Mouse (Mus musculus): ENCODE measurements around the gene Zfp597. TPM values are rescaled to one million over a fixed set of nuclear protein-coding genes. Genes with fewer than 3 reads are reported as not detected.
"Not testable (repeated sequence)": the region's sequence is repeated elsewhere in the genome, so short reads cannot be mapped to it uniquely, and the experiment has no call there.

Zfp597 gene
- total RNA-seq, 2 experiments from 2014 or later: 4.6 to 7.9 TPM

- ATAC-seq (replicated peaks; ENCODE audit: low FRiP score, poor library complexity, severe bottlenecking): peak; percentile 65
These were observed 12.5 kb downstream of the Zfp597 start for GRCm38 (mm10) chr16:3871815-3872214.

DNA sequence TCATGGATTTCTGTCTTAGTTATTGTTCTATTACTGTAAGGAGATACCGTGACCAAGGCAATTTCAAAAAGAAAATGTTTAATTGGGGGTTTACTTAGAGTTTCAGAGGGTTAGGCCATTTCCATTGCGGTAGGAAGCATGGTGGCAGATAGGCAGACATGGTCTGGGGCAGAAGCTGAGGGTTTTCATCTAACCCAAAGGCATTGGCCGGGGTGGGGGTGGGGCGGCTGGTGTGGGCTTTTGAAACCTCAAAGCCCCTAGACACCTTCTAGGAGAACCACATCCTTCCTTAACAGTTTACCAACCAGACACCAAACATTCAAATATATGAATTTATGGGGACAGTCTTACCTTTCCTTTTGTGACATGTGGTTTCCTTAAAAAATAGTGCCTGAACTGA, 25.1 kb downstream of the Zfp597 start:
- ATAC-seq (replicated peaks; ENCODE audit: low FRiP score, poor library complexity, severe bottlenecking): no peak

DNA sequence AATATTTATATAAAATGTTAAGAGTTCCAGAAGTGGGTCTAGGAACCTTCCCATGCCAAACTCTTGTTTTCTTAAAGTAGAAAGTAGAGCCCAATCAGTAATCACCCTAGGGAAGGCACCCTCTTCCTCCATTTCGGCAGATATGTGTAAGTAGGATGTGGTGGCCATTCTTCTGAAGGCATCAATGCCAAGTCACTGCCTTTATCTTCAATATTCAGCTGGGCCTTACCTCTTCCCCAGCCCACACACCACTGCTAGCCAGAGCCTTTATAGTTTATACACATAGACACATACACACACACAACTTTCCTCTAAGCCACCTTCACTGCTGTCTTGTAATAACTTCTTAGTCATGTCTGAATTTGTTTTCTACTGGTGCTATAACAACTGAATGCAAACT, 28.6 kb downstream of the Zfp597 start:
- no peak for ATAC-seq (replicated peaks; ENCODE audit: low FRiP score, poor library complexity, severe bottlenecking)

DNA sequence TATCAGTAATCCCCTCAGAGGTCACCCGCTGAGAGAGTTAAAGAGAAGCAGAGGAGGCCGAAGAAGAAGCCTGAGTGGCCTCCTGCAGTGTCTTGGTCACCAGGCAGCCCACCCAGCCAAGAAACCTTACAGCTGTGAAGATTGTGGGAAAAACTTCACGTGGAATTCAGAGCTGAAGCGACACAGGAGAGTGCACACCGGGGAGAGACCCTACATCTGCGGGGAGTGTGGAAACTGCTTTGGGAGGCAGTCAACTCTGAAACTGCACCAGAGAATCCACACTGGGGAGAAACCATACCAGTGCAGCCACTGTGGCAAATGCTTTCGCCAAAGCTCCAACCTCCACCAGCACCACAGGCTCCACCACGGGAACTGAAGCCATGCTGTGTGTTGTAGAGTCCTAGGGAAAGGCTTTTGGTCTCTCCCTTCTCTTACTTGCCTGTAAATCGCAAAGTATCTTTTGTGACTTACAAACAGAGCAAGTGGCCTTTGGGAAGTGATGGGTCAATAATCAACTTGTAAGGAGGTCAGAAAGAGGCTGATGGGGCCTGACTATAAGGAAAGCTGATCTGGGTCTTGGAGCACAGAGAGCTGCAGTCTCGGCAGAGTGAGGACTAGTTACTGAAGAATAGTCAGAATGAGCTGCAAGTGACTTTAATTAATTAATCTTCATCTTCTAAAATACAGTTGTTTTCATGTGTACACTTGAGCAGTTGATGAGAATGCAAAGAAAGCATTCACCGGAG, 29.8 kb downstream of the Zfp597 start:
- no peak for ATAC-seq (replicated peaks; ENCODE audit: low FRiP score, poor library complexity, severe bottlenecking)

- no peak for ATAC-seq (replicated peaks; ENCODE audit: low FRiP score, poor library complexity, severe bottlenecking)
These were observed 31.8 kb downstream of the Zfp597 start for GRCm38 (mm10) chr16:3852586-3852985.

DNA sequence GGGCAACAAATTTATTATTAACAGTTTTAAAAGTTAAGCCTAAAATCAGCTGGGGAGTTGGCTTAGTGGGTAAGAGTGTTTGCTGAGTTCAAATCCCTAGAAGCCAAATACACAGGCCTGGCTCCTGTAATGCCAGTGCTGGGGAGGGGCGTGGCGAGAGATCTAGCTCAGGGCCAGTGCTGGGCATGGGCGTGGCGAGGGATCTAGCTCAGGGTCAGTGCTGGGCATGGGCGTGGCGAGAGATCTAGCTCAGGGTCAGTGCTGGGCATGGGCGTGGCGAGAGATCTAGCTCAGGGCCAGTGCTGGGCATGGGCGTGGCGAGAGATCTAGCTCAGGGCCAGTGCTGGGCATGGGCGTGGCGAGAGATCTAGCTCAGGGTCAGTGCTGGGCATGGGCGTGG, 33.1 kb downstream of the Zfp597 start:
- not testable (repeated sequence) for ATAC-seq (replicated peaks; ENCODE audit: low FRiP score, poor library complexity, severe bottlenecking)

- no peak for ATAC-seq (replicated peaks; ENCODE audit: low FRiP score, poor library complexity, severe bottlenecking)
These were observed 35.9 kb downstream of the Zfp597 start for GRCm38 (mm10) chr16:3848416-3848815.

- ATAC-seq (replicated peaks; ENCODE audit: low FRiP score, poor library complexity, severe bottlenecking): no peak
These were observed 36.5 kb downstream of the Zfp597 start for GRCm38 (mm10) chr16:3847871-3848270.

DNA sequence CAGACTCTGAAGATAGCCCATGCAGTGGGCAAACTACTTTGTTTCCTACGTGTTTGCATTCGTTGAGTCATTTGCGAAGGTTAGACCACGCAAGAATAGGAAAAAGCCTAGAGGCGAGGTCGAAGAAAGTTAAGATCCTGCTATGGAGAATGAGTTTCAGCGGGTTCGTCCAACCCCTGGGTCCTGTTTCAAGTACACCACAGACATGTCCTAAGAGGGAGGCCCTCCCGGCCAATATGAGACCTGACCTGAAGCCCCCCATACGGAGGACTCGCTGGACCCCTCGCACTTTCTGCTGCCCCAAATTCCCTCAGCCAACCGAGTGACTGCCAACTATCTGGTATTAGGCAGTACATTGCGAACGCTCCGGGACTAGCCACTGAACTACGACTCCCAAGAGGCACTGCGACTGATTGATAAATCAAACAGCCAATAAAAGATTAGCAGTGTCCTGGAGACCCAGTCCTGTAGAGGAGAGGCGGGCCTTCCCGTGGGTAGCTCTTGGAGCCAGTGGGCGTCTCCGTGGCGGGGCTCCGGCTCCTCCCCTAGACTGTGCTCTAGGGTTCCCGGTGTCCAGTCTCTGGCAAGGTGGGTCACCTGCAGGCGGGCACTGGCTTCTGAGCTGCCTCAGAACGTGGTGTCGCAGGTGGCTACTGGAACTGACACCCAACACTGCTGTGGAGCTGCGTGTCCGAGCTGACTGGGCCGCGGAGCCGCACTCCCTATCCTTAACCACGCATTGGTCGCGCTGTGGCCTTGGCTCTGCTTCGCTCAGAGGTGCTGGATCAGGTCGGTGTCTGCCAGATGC, 37.4 kb downstream of the Zfp597 start, which contains the start of gene Zfp174:
Gene Zfp174, plus strand, starts transcription at position 558 of the 808 bp plus-strand sequence.
- ATAC-seq (replicated peaks; ENCODE audit: low FRiP score, poor library complexity, severe bottlenecking): peak; percentile 99

- no peak for ATAC-seq (replicated peaks; ENCODE audit: low FRiP score, poor library complexity, severe bottlenecking)
These were observed 40.6 kb downstream of the Zfp597 start for GRCm38 (mm10) chr16:3843796-3844195.

- ATAC-seq (replicated peaks; ENCODE audit: low FRiP score, poor library complexity, severe bottlenecking): no peak
These were observed 41.4 kb downstream of the Zfp597 start for GRCm38 (mm10) chr16:3842989-3843388.

DNA sequence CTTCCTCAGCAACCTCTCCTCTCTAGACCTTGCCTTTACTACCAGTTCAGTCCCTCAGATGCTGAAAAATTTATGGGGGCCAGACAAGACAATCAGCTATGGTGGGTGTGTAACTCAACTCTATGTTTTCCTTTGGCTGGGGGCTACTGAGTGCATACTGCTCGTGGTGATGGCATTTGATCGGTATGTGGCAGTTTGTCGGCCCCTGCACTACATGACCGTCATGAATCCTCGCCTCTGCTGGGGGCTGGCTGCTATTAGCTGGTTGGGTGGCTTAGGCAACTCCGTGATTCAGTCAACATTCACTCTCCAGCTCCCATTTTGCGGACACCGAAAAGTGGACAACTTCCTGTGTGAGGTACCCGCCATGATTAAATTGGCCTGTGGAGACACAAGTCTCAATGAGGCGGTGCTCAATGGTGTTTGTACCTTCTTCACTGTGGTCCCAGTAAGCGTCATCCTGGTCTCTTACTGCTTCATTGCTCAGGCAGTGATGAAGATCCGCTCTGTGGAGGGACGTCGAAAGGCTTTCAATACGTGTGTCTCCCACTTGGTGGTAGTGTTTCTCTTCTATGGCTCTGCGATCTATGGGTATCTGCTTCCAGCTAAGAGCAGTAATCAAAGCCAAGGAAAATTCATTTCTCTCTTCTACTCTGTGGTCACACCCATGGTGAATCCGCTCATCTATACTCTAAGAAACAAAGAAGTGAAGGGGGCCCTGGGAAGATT, 45.0 kb downstream of the Zfp597 start:
- no peak for ATAC-seq (replicated peaks; ENCODE audit: low FRiP score, poor library complexity, severe bottlenecking)

- ATAC-seq (replicated peaks; ENCODE audit: low FRiP score, poor library complexity, severe bottlenecking): no peak
These were observed 48.9 kb downstream of the Zfp597 start for GRCm38 (mm10) chr16:3835461-3835860.

GRCm38 (mm10) chr16:3830588-3831109, 53.7 kb downstream of the Zfp597 start, which contains the start of gene Olfr15:
Gene Olfr15, plus strand, starts transcription at chr16:3830878.
- ATAC-seq (replicated peaks; ENCODE audit: low FRiP score, poor library complexity, severe bottlenecking): no peak

GRCm38 (mm10) chr16:3829727-3830126, 54.6 kb downstream of the Zfp597 start:
- ATAC-seq (replicated peaks; ENCODE audit: low FRiP score, poor library complexity, severe bottlenecking): no peak

- ATAC-seq (replicated peaks; ENCODE audit: low FRiP score, poor library complexity, severe bottlenecking): no peak
These were observed 56.3 kb downstream of the Zfp597 start for GRCm38 (mm10) chr16:3828021-3828420.

- ATAC-seq (replicated peaks; ENCODE audit: low FRiP score, poor library complexity, severe bottlenecking): no peak
These were observed 64.2 kb downstream of the Zfp597 start for GRCm38 (mm10) chr16:3820202-3820601.

GRCm38 (mm10) chr16:3814667-3815066, 69.7 kb downstream of the Zfp597 start:
- not testable (repeated sequence) for ATAC-seq (replicated peaks; ENCODE audit: low FRiP score, poor library complexity, severe bottlenecking)
